Mouse (Mus musculus) liver, embryonic 14.5 days (tissue): ENCODE results near the gene Nmnat1. TPM values are rescaled to one million over a fixed set of nuclear protein-coding genes. Genes with fewer than 3 reads are reported as not detected.
A peak's percentile ranks its signal among the peaks of the same experiment; 100 is the strongest.
"Not testable (repeated sequence)": the region's sequence is repeated elsewhere in the genome, so short reads cannot be mapped to it uniquely, and the experiment has no call there.

Experiments
- ATAC-seq: fragments of 200-750 bp; cut with Nextera tagmentation; 2 replicates; pipeline ENCODE4 v1.8.0; 2017; ENCODE audit warnings: moderate number of reproducible peaks, mild to moderate bottlenecking, moderate library complexity; ENCODE audit not compliant: insufficient read depth
- DNase-seq, 3 experiments: peaks; one replicate each; pipeline ENCODE4 v3.0.0-alpha.2; 2012 to 2013; ENCODE audit warnings: low read depth in 3 of 3, low spot score in 3 of 3
- H3K27ac ChIP-seq: fragments of 300-500 bp; sonication (generic); 2 replicates; pipeline ENCODE4 v1.5.1; 2014; ENCODE audit warnings: moderate library complexity, mild to moderate bottlenecking, control low read depth, inconsistent platforms
- H3K27me3 ChIP-seq: fragments of 300-500 bp; sonication (generic); 2 replicates; pipeline ENCODE4 v1.6.1; 2014; ENCODE audit warnings: mild to moderate bottlenecking, low read length, moderate library complexity; ENCODE audit not compliant: control insufficient read depth, insufficient read depth
- H3K36me3 ChIP-seq: fragments of 300-500 bp; sonication (generic); replicated peaks from 2 replicates; pipeline ENCODE4 v1.6.1; 2014; ENCODE audit warnings: low read depth; ENCODE audit not compliant: control insufficient read depth, insufficient read depth
- H3K4me1 ChIP-seq, 2 experiments: fragments of 200-500 bp in 1 of 2; fragments of 300-500 bp in 1 of 2; sonication (generic) in 1 of 2; replicated peaks; 2 replicates each; pipeline ENCODE4 v1.6.1; 2012 to 2014; ENCODE audit warnings: antibody characterized with exemption in 1 of 2, inconsistent platforms in 1 of 2, low read length in 1 of 2; ENCODE audit not compliant: control insufficient read depth in 2 of 2, insufficient read depth in 2 of 2
- H3K4me2 ChIP-seq: fragments of 300-500 bp; sonication (generic); 2 replicates; pipeline ENCODE4 v1.6.1; 2014; ENCODE audit warnings: low read depth, mild to moderate bottlenecking, control low read depth, moderate library complexity
- H3K4me3 ChIP-seq, 2 experiments: fragments of 200-500 bp in 1 of 2; fragments of 300-500 bp in 1 of 2; sonication (generic) in 1 of 2; 2 replicates each; pipeline ENCODE4 v1.5.1; 2012 to 2014; ENCODE audit warnings: low read depth in 2 of 2, low read length in 2 of 2, mild to moderate bottlenecking in 2 of 2, control low read depth in 1 of 2, inconsistent platforms in 1 of 2, moderate library complexity in 1 of 2; ENCODE audit not compliant: insufficient read depth in 1 of 2
- H3K9ac ChIP-seq: fragments of 300-500 bp; sonication (generic); replicated peaks from 2 replicates; pipeline ENCODE4 v1.6.1; 2014; ENCODE audit warnings: mild to moderate bottlenecking, control low read depth, moderate library complexity
- H3K9me3 ChIP-seq: fragments of 300-500 bp; sonication (generic); 2 replicates; pipeline ENCODE4 v1.6.1; 2016; ENCODE audit warnings: low read length, mixed read lengths; ENCODE audit not compliant: control insufficient read depth
- CTCF ChIP-seq: IDR thresholded peaks from 2 replicates; pipeline ENCODE4 v1.5.1; 2016; ENCODE audit warnings: antibody characterized with exemption, low read depth, control low read depth
- EP300 ChIP-seq: IDR thresholded peaks from 2 replicates; pipeline ENCODE4 v1.6.1; 2016; ENCODE audit warnings: antibody characterized with exemption, low read depth
- WGBS: fragments of 180-500 bp; shearing (Covaris S2); extraction: QIAGEN DNeasy Blood & Tissue Kit; methylation state at CpG from one replicate; pipeline ENCODE4 v1.1.7; 2014; ENCODE audit not compliant: insufficient replicate concordance; 5-methylcytosine and 5-hydroxymethylcytosine counted together
- polyA plus RNA-seq, 2 experiments: library from polyadenylated mRNA; depleted of rRNA in 1 of 2; stranded (reverse) in 1 of 2; unstranded in 1 of 2; fragments of >200 nt; fragmentation: Nextera tagmentation in 1 of 2; extraction: Ambion mirVana in 1 of 2; gene quantifications; 2 replicates each; pipeline versions ENCODE4 v1.2.1 to v1.2.3; 2012 to 2014

The Nmnat1 gene
- polyA plus RNA-seq, 2 experiments: 3.8 to 4.7 TPM

- Histone ChIP-seq H3K4me3 (peak overlapping the region; percentile 39 to 45), H3K4me1 (peaks cover 4 to 18% of the 10 kb centered on the region in 2 experiments; a peak in 3 of 4 replicates), H3K4me2 (peak overlapping the region; percentile 79), H3K27me3 (no peaks in the 10 kb centered on the region), H3K9me3 (no peaks in the 10 kb centered on the region), H3K36me3 (no peaks in the 10 kb centered on the region), H3K27ac (peak overlapping the region; percentile 6), H3K9ac (peak overlapping the region; percentile 51)
- peak; percentile 78 to 80 (median 79) for DNase-seq
- under 1% methylated on average over 36 of the region's 36 CpGs for WGBS
- peak; percentile 90 for ATAC-seq
- no peak for TF ChIP-seq EP300
- peak; percentile 96 for TF ChIP-seq CTCF
Observed at GRCm38 (mm10) chr4:149444964-149445701, 39.9 kb downstream of the Nmnat1 start.

GRCm38 (mm10) chr4:149444465-149444864 lies 40.5 kb downstream of the Nmnat1 start:
- DNase-seq: no peak
- H3K9me3 ChIP-seq: no peaks in the 10 kb centered on the region
- H3K4me1 ChIP-seq: peaks cover 4 to 22% of the 10 kb centered on the region in 2 experiments; a peak in 3 of 4 replicates
- no peak overlapping the region for H3K4me3 ChIP-seq
- no peak overlapping the region for H3K9ac ChIP-seq
- TF ChIP-seq EP300 (no peak), CTCF (no peak)
- WGBS: 34% methylated on average over 1 of the region's 1 CpGs
- no peaks in the 10 kb centered on the region for H3K36me3 ChIP-seq
- ATAC-seq: no peak
- no peaks in the 10 kb centered on the region for H3K27me3 ChIP-seq
- peak overlapping the region; percentile 79 for H3K4me2 ChIP-seq
- no peak overlapping the region for H3K27ac ChIP-seq

DNA sequence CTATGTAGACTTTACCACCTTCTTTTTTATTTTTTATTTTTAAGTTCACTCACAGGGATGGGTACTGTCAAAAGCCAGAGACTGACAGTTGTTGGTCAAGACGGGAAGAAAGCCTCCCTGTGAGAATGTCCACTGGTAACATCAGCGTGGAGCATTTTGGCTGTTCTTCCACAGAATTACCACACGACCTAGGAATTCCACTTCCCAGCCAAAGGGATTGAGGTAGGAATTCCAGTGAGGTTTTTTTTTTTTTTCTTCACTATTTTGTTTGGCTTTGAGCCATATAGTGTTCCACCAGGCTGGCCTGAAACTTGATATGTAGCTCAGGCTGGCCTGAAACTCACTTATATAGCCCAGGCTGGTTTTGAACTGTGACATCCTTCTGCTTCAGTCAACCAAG lies 42.6 kb downstream of the Nmnat1 start:
- DNase-seq: no peak
- Histone ChIP-seq H3K9me3 (no peaks in the 10 kb centered on the region), H3K36me3 (no peaks in the 10 kb centered on the region), H3K27ac (no peak overlapping the region), H3K4me2 (no peak overlapping the region), H3K9ac (no peak overlapping the region), H3K27me3 (no peaks in the 10 kb centered on the region), H3K4me1 (peaks cover 4 to 24% of the 10 kb centered on the region in 2 experiments; a peak in 3 of 4 replicates), H3K4me3 (no peak overlapping the region)
- TF ChIP-seq EP300 (no peak), CTCF (no peak)
- 47% methylated on average over 3 of the region's 3 CpGs for WGBS
- no peak for ATAC-seq

DNA sequence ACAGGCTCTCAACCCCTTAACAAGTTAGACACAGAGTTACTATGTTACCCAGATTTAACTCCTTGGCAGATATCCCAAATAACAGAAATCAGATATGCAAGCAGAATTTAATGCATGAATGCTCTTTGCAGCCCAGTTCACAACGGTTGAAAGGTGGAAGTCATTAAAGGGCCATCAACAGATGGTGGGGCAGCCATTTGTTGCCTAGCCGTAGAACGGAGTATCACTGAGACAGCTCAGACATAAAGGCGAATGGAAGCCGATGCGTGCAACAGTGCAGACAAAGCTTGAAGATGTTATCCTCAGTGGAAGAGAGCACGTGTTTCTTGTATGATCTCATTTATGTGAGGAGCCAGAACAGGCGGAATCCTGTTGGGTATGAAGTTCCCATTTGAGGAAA lies 44.4 kb downstream of the Nmnat1 start:
- no peak for DNase-seq
- H3K9ac ChIP-seq: no peak overlapping the region
- no peak overlapping the region for H3K27ac ChIP-seq
- no peak overlapping the region for H3K4me3 ChIP-seq
- 60% methylated on average over 8 of the region's 8 CpGs for WGBS
- H3K36me3 ChIP-seq: no peaks in the 10 kb centered on the region
- peaks cover 1 to 15% of the 10 kb centered on the region in 2 experiments; a peak in 3 of 4 replicates for H3K4me1 ChIP-seq
- no peaks in the 10 kb centered on the region for H3K9me3 ChIP-seq
- H3K27me3 ChIP-seq: no peaks in the 10 kb centered on the region
- TF ChIP-seq CTCF (no peak), EP300 (no peak)
- H3K4me2 ChIP-seq: no peak overlapping the region
- no peak for ATAC-seq

- not testable (repeated sequence) for H3K9me3 ChIP-seq, H3K27ac ChIP-seq, H3K36me3 ChIP-seq, H3K4me2 ChIP-seq, DNase-seq, H3K4me1 ChIP-seq, H3K4me3 ChIP-seq, H3K9ac ChIP-seq, H3K27me3 ChIP-seq, ATAC-seq
- WGBS: 65% methylated on average over 1 of the region's 1 CpGs
Observed at GRCm38 (mm10) chr4:149431887-149432286, 53.1 kb downstream of the Nmnat1 start.
